In the genomic region with DNA sequence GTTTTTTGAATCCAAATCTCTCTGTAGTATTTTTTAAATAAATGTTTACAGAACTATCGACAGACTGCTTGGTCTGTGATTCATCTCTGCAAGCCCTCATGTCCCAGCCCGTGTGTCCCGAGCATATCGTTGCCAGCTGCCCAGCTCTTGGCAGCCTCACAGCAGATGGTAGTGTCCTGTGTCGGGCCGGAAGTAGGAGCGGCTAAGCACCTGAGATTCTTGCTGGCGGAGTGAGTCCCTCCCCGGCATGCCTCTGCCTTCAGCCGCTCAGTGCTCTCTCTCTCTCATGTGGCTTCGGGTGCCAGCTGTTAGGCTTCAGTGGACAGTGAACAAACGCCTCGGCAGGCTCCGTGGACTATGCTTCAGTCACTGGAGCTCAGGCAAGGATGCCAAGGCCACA, we compare ENCODE assay signal across 14 mouse cellular contexts. TPM values are rescaled to one million over a fixed set of nuclear protein-coding genes. Genes with fewer than 3 reads are reported as not detected.
A peak's percentile ranks its signal among the peaks of the same experiment; 100 is the strongest.
DNase-seq lines count a peak whose midpoint lies in the region; ATAC-seq and TF ChIP-seq lines count a peak whose summit lies in the region.
"Had no signal": no experiment of that assay in that cellular context is flagged by ENCODE, and none has a peak within 500 bp of the region (broad histone marks: within the 10 kb centered on the region; RNA-seq: fewer than 3 reads in every experiment).

No protein-coding gene starts in this region.

- no peak overlapping the region for H3K4me2 ChIP-seq in kidney, embryonic 14.5 days (replicated peaks; ENCODE audit: low read depth, low read length)
- H3K4me2 ChIP-seq: hindbrain, embryonic 15.5 days; midbrain, embryonic 15.5 days; neural tube, embryonic 12.5 days had no signal

- peak; percentile 13; the same call in 1 of the 2 replicates for ATAC-seq in kidney, embryonic 14.5 days (ENCODE audit: low FRiP score, low TSS enrichment)
- no peak for ATAC-seq in erythroblast, adult 5-6 weeks (replicated peaks; ENCODE audit: low FRiP score, poor library complexity, severe bottlenecking)
- ATAC-seq: CD4-positive, CD25-positive, alpha-beta regulatory T cell, adult 4 months; midbrain, embryonic 15.5 days had no signal

- no peak overlapping the region for H3K27ac ChIP-seq in cerebellum, adult 2 months (ENCODE audit: insufficient read depth, low read length)
- no peak overlapping the region for H3K27ac ChIP-seq in kidney, embryonic 14.5 days (ENCODE audit: low read depth, low read length)
- H3K27ac ChIP-seq: hindbrain, embryonic 15.5 days; midbrain, embryonic 15.5 days; neural tube, embryonic 12.5 days had no signal

- 18% methylated on average over 14 of the region's 14 CpGs for WGBS in cerebellum, adult 2 months
- 62% methylated on average over 14 of the region's 14 CpGs for WGBS in kidney, embryonic 14.5 days

- TF ChIP-seq CTCF in cerebellum, adult 2 months (IDR thresholded peaks at IDR 0.05; ENCODE audit: borderline replicate concordance, insufficient read depth, low read depth, low read length): no peak

- peaks cover 31% of the 10 kb centered on the region for H3K4me1 ChIP-seq in cerebellum, adult 2 months (ENCODE audit: control insufficient read depth, insufficient read depth, low read length)
- peaks cover 11% of the 10 kb centered on the region for H3K4me1 ChIP-seq in kidney, embryonic 14.5 days (ENCODE audit: control insufficient read depth, insufficient read depth, low read length)

- no peaks in the 10 kb centered on the region for H3K27me3 ChIP-seq in cerebellum, adult 2 months (ENCODE audit: control insufficient read depth, insufficient read depth, low read length)
- no peaks in the 10 kb centered on the region for H3K27me3 ChIP-seq in kidney, embryonic 14.5 days (ENCODE audit: control insufficient read depth, insufficient read depth, low read length)
- H3K27me3 ChIP-seq: hindbrain, embryonic 15.5 days; midbrain, embryonic 15.5 days; neural tube, embryonic 12.5 days had no signal

- H3K4me3 ChIP-seq in cerebellum, adult 2 months (replicated peaks; ENCODE audit: insufficient read depth, low read depth, low read length): no peak overlapping the region
- H3K4me3 ChIP-seq in kidney, embryonic 14.5 days (ENCODE audit: low read length): no peak overlapping the region
- H3K4me3 ChIP-seq: hindbrain, embryonic 15.5 days; midbrain, embryonic 15.5 days; neural tube, embryonic 12.5 days had no signal

- H3K9me3 ChIP-seq in kidney, embryonic 14.5 days (ENCODE audit: control insufficient read depth, low read length): no peaks in the 10 kb centered on the region
- H3K9me3 ChIP-seq: hindbrain, embryonic 15.5 days; midbrain, embryonic 15.5 days; neural tube, embryonic 12.5 days had no signal

- no peak for TF ChIP-seq POLR2A in cerebellum, adult 2 months (IDR thresholded peaks at IDR 0.05; ENCODE audit: borderline replicate concordance, insufficient read depth, low read length)

- DNase-seq in layer of hippocampus, adult 11-12 months (ENCODE audit: low spot score): peak; percentile 35
- no peak for DNase-seq in layer of hippocampus, adult 18-20 months (ENCODE audit: low spot score in 2 of 2)
- DNase-seq in cerebellum, adult 2 months: peak; percentile 51 to 67
- DNase-seq in lung, postnatal 14 days: peak; percentile 40
- no peak for DNase-seq in left cerebral cortex, adult 11 months (ENCODE audit: low spot score)
- DNase-seq: heart, adult 11 months; layer of hippocampus, postnatal 36 days had no signal

- no peak overlapping the region for H3K9ac ChIP-seq in kidney, embryonic 14.5 days (ENCODE audit: low read depth, low read length)
- H3K9ac ChIP-seq: hindbrain, embryonic 15.5 days; midbrain, embryonic 15.5 days; neural tube, embryonic 12.5 days had no signal

- H3K36me3 ChIP-seq in kidney, embryonic 14.5 days (ENCODE audit: control insufficient read depth, insufficient read depth, low read length): peaks cover 67% of the 10 kb centered on the region

RNA-seq across cellular contexts. Expression of gene Qrfp, which starts 6.9 kb away (rescaled TPM):
- not detected for total RNA-seq in layer of hippocampus, adult 18-20 months (2021)
- not detected in 2 replicates for polyA plus RNA-seq in cerebellum, adult 2 months (2012; rRNA removed)
- polyA plus RNA-seq in kidney, embryonic 14.5 days (2014; fragmentation: Nextera tagmentation; extraction: Ambion mirVana): 0.09 TPM in 1 of 2 replicates, not detected in the other
- not detected in 2 replicates for total RNA-seq in erythroblast, adult 5-6 weeks (2015; ENCODE audit: low replicate concordance)
- not detected in 2 replicates for total RNA-seq in erythroblast, adult 5-6 weeks (2017; ENCODE audit: low replicate concordance)
- total RNA-seq: layer of hippocampus, postnatal 36 days had no signal
- polyA plus RNA-seq: hindbrain, embryonic 15.5 days had no signal

RNA-seq across cellular contexts. Expression of gene Fibcd1, which starts 42.3 kb away (rescaled TPM):
- total RNA-seq in layer of hippocampus, adult 18-20 months (2021): 100 to 1,000 TPM; 121 to 127 TPM
- polyA plus RNA-seq in cerebellum, adult 2 months (2012; rRNA removed): 1.3 and 1.5 TPM in 2 replicates
- 1.1 TPM in 2 replicates for polyA plus RNA-seq in kidney, embryonic 14.5 days (2014; fragmentation: Nextera tagmentation; extraction: Ambion mirVana)
- total RNA-seq in erythroblast, adult 5-6 weeks (2015; ENCODE audit: low replicate concordance): not detected in 2 replicates
- total RNA-seq in erythroblast, adult 5-6 weeks (2017; ENCODE audit: low replicate concordance): not detected in 2 replicates
- polyA plus RNA-seq: heart, embryonic 16.5 days had no signal

Comparison
In these comparisons a context has a peak if more than half of its experiments do, and no peak if none do; other contexts are left out.
1. DNase-seq: peak in layer of hippocampus, adult 11-12 months (single experiment), cerebellum, adult 2 months (2 of 2) and lung, postnatal 14 days (single experiment); none in layer of hippocampus, adult 18-20 months (0 of 2) and left cerebral cortex, adult 11 months (single experiment).
2. RNA of gene Fibcd1, which starts 42.3 kb away (total RNA-seq): 121 to 127 TPM in layer of hippocampus, adult 18-20 months; not detected in erythroblast, adult 5-6 weeks; every median in the first group is over 100 times any median in the second.